Mouse (Mus musculus) brain, embryonic 14.5 days (tissue): Measurements from ENCODE around the gene Tepsin.

Source experiments
- CTCF ChIP-seq: fragments of 200-500 bp; IDR thresholded peaks from 2 replicates; pipeline ENCODE4 v1.5.1; 2012; ENCODE audit warnings: inconsistent platforms, mild to moderate bottlenecking, moderate library complexity, borderline replicate concordance; ENCODE audit not compliant: insufficient read depth, insufficient read length; ENCODE audit errors: extremely low read depth
- POLR2A ChIP-seq: fragments of 200-500 bp; IDR thresholded peaks from 2 replicates; pipeline ENCODE4 v1.6.1; 2012; ENCODE audit warnings: mild to moderate bottlenecking, inconsistent platforms, borderline replicate concordance; ENCODE audit not compliant: poor library complexity, insufficient read depth, insufficient read length, severe bottlenecking; ENCODE audit errors: extremely low read depth

DNA sequence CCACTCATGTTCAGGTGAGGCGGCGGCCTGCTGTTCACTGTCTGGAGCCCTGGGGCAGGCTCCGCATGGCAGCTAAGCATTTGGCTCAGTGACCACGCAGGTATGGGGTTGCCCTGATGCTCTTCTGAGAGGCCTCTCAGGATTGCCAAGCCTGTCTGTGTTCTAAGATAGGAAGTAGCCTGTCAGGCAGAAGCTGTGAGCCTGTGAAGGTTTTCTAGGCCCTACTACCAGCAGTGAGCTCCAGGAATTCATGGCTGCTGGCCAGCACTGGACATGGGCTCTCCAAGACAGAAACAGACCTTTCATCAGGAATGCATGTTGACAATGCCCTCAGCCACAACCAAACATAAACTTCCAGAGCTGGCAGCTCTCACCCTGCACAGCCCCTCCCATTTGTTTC lies 13.6 kb upstream of the Tepsin start:
- TF ChIP-seq CTCF = no peak
- TF ChIP-seq POLR2A = no peak
